Mouse (Mus musculus) macrophage (primary cell): ENCODE data around the gene Hadhb. TPM values are rescaled to one million over a fixed set of nuclear protein-coding genes. Genes with fewer than 3 reads are reported as not detected.
"Not testable (repeated sequence)": the region's sequence is repeated elsewhere in the genome, so short reads cannot be mapped to it uniquely, and the experiment has no call there.

Experiments used
- H3K27ac ChIP-seq: fragments of 350-480 bp; formaldehyde crosslinking; 2 replicates; pipeline ENCODE4 v1.9.0; 2021
- H3K36me3 ChIP-seq: fragments of 350-480 bp; formaldehyde crosslinking; 2 replicates; pipeline ENCODE4 v1.9.0; 2021; ENCODE audit errors: inconsistent target
- H3K4me3 ChIP-seq: fragments of 350-480 bp; formaldehyde crosslinking; 2 replicates; pipeline ENCODE4 v1.9.0; 2021; ENCODE audit errors: inconsistent target
- H3K79me2 ChIP-seq: fragments of 350-480 bp; formaldehyde crosslinking; 2 replicates; pipeline ENCODE4 v1.9.0; 2021; ENCODE audit errors: inconsistent target
- WGBS: methylation state at CpG from one replicate; pipeline ENCODE4 v1.1.7; 2026; ENCODE audit warnings: inconsistent platforms; ENCODE audit not compliant: missing documents; 5-methylcytosine and 5-hydroxymethylcytosine counted together
- polyA plus RNA-seq: library from polyadenylated mRNA; stranded (reverse); fragments of 250-400 nt; gene quantifications from 3 replicates; pipeline ENCODE4 v1.2.4, GENCODE M21; 2018; ENCODE audit warnings: inconsistent platforms

The Hadhb gene
- polyA plus RNA-seq, 1 experiment from 2014 or later, result 113 TPM

DNA sequence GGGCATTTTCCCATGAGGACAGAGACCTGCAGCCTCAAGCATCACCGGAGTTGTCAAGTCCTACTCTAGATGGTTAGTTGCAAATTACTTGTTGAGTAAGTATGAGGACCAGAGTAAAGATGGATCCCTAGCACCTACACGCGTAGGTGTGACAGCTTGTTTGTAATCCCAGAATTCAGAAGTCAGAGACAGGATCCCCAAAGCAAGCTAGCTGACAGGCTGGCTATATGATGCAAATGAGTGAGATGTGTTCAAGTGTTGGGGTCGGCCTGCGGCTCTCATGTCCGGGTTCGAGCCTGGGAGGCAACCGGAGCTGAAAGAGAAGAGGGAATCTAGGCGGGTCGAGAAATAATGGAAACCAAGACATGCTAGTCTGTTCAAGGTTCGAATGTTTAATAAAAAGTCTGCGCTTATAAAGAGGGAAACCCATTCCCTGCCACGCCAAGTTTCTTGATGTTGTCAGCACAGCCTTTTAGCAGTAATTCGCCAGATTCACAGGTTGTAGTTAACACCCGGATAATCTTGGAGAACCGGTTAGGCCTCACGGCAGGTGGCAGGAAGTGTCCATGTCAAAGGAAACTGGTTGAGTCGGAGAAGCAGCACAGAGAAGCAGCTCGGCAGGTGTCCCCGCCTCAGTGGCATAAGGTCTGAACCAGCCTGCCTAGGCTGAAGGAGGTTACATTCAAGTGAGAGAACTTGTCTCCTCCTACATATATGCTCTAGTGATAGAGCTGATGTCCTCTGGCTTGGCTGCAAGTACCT lies 18.1 kb downstream of the Hadhb start:
- peak overlapping the region; percentile 57 for H3K27ac ChIP-seq
- no peak overlapping the region for H3K4me3 ChIP-seq
- H3K79me2 ChIP-seq, result no peaks in the 10 kb centered on the region
- WGBS, result 95% methylated on average over 16 of the region's 20 CpGs
- H3K36me3 ChIP-seq, result peaks cover 45% of the 10 kb centered on the region

DNA sequence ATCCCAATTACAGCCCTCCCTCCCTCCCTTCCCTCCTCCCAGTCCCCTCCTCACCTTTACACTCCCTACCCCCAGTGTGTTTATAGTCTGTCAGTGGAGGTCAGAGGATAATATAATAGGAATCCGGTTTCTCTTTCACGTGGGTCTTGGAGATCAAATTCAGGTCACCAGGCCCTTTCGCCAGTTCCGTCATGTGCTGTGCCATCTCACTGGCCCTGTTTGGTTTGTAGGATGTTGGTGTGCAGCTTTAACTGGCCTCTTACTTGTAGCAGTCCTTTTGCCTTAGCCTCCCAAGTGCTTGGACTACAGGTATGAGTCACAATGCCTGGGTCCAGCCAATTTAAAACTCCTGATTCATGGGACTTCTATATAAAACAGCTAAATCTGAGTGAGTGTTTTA lies 20.8 kb downstream of the Hadhb start:
- Histone ChIP-seq H3K36me3 (peaks cover 54% of the 10 kb centered on the region), H3K27ac (no peak overlapping the region), H3K79me2 (no peaks in the 10 kb centered on the region), H3K4me3 (no peak overlapping the region)
- WGBS, result 92% methylated on average over 4 of the region's 4 CpGs

DNA sequence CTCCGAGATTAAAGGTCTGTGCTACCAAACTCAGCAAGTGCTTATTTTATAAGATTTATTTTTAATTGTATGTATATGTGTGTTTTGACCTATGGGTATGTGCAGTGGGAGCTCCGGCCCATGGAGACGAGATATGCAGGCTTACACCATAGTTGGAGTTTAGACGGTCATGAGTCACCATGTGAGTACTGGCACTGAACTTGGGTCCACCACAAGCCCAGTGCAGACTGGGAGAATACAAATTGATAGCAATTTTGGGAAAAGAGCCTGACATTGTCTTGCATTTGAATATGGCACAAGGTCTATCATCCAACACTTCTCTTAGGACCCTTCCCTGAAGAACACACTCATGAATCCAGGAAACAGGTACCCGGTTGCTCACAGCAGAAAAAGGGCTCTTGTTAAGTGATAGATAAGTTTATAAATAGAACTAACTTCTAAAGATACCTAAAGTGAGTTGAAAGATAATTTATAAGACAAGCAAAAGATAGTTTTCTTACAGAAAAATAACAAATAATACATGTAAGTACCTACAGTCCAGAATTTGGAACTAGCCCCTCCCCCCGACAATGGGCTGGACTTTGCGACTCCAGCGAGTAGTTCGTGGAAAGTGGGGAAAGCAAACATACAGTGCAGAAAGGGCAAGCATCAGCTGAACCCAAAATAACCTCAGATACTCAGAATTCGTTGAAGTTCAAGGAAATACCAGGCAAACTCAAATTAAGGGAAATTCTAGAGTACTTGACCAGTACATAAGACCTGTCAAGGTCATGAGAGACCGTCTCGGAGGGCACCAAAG lies 32.8 kb downstream of the Hadhb start:
- peaks cover 34% of the 10 kb centered on the region for H3K36me3 ChIP-seq
- no peak overlapping the region for H3K27ac ChIP-seq
- WGBS, result 95% methylated on average over 12 of the region's 12 CpGs
- no peaks in the 10 kb centered on the region for H3K79me2 ChIP-seq
- H3K4me3 ChIP-seq, result no peak overlapping the region

DNA sequence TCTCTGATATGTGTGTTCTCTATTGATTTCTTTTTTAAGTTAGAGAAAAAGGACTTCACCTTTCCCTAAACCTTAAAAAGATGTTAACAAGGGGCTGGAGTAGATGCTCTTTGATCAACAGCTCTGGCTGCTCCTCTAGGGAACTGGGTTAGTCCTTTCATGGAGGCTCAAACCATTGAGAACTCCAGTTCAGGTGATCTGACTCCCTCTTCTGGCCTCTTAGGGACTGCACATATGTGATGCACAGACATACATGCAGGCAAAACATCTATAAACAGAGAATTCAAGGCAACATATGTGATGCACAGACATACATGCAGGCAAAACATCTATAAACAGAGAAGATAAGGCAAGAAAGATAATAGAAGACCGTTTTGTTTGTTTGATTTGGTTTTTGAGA lies 37.4 kb downstream of the Hadhb start:
- Histone ChIP-seq H3K27ac (no peak overlapping the region), H3K79me2 (no peaks in the 10 kb centered on the region), H3K4me3 (no peak overlapping the region), H3K36me3 (no peaks in the 10 kb centered on the region)
- 100% methylated on average over 1 of the region's 1 CpGs for WGBS

DNA sequence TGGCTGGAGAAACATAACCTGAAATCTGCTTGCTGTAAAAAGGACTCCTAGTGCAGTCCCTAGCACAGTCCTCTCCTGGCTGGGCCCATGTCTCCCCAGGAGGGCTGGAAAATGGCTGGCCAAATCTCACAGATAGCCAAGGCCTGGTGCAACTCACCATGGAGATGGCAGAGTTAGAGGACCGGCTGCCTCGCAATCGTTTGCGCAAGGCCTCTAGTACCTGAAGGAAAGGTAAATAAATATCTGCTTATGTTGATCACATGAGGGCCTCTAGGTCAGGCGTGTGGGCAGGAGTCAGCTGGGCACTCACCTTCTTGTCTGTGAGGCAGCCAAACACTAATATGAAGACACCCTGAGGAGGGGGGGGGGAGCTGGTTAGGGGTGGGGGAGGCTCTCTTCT lies 40.3 kb downstream of the Hadhb start:
- H3K4me3 ChIP-seq, result no peak overlapping the region
- H3K36me3 ChIP-seq, result no peaks in the 10 kb centered on the region
- WGBS, result 96% methylated on average over 5 of the region's 5 CpGs
- H3K27ac ChIP-seq, result no peak overlapping the region
- no peaks in the 10 kb centered on the region for H3K79me2 ChIP-seq

DNA sequence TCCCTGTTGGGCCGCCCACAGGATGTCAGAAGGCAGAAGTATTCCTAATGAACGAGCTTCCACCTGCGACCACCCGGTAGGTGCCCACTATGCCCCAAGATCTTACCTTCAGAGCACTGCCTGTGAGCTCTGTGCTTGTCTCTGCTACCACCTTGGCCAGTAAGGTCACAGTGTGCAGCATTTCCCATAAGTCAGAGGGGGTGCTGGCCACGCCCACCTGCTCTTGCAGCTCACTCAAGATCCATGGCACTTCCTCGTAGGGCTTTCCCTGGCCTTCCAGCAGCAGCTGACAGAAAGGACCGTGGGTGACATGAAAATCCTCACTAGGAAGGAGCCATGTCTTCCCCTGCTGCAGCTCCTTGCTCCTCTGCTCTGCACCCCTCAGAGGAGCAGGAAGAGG lies 43.2 kb downstream of the Hadhb start:
- H3K27ac ChIP-seq, result no peak overlapping the region

DNA sequence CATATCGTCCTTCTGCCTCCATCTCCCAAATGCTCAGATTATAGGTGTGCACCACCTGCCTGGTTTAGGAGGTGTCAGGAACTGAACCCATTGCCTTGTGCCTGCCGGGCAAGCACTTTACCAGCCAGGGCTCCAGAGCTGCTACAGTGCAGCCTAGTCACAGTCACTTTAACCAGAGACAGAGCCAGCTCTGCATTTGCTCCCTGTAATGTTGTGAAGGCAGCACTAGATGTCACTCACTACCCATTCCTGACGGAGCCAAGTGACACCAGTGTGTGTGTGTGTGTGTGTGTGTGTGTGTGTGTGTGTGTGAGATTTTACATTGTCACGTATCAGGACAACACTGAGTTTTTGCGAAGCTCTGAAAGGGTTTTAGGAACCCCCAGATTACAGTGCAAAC lies 46.5 kb downstream of the Hadhb start:
- Histone ChIP-seq H3K4me3 (no peak overlapping the region), H3K79me2 (no peaks in the 10 kb centered on the region), H3K27ac (no peak overlapping the region), H3K36me3 (no peaks in the 10 kb centered on the region)
- 55% methylated on average over 4 of the region's 5 CpGs for WGBS

More for the DNA sequence above, 43.2 kb downstream of the Hadhb start:
- no peak overlapping the region for H3K4me3 ChIP-seq
- H3K36me3 ChIP-seq, result no peaks in the 10 kb centered on the region
- 25% methylated on average over 7 of the region's 7 CpGs for WGBS
- H3K79me2 ChIP-seq, result no peaks in the 10 kb centered on the region

DNA sequence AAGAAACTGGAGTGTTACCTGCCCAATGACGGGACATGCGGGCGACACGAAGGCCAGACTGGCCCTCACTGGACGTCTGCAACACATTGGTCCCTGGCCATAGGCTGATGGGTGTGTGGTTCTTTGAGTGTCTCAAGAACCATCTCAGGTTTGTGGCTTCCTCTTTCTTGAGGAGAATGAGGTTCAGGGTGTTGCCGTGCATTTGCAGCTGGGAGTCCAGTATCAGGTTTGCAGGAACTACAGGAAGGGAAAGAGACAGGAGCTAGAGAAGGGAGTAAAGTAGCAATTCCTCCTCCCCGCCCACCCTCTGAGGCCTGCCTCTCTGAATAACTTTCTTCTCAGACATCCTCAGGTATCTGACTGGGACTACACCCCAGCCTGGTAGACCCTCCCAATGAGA lies 47.2 kb downstream of the Hadhb start:
- H3K27ac ChIP-seq, result no peak overlapping the region
- WGBS, result 72% methylated on average over 7 of the region's 7 CpGs
- no peak overlapping the region for H3K4me3 ChIP-seq
- no peaks in the 10 kb centered on the region for H3K79me2 ChIP-seq
- H3K36me3 ChIP-seq, result no peaks in the 10 kb centered on the region

DNA sequence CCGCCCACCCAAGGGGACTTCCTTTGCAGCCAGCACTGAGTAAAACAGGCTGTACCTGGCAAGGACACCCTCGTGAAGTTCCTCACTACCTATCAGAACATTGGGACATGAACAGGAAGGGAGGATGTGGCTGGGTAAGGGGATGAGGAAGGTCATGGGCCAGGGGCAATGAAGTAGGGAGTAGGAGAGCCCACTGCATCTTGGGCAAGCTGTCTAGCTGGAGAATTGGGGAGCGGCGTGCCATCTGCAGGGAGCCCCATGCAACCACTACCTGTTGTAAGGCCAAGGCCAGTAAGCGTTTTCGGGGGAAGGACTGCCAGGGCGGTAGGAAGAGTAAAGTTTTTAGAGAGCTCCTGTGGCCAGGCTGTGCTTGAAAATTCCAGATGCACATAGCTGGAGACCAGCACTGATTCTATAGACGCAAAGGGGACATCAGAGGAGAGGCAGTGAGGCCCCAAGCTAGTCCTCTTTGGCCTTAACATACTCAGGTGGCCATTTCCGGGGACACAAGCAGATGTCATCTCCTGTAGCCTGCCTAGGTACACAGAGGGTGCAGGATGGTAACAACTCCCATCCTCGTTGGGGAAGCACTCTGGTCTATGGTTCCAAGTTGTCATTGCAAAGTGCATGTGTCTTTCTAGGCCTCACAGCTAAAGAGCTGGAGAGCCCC lies 48.3 kb downstream of the Hadhb start:
- no peak overlapping the region for H3K4me3 ChIP-seq
- no peak overlapping the region for H3K27ac ChIP-seq
- no peaks in the 10 kb centered on the region for H3K36me3 ChIP-seq
- no peaks in the 10 kb centered on the region for H3K79me2 ChIP-seq
- WGBS, result 83% methylated on average over 10 of the region's 10 CpGs

DNA sequence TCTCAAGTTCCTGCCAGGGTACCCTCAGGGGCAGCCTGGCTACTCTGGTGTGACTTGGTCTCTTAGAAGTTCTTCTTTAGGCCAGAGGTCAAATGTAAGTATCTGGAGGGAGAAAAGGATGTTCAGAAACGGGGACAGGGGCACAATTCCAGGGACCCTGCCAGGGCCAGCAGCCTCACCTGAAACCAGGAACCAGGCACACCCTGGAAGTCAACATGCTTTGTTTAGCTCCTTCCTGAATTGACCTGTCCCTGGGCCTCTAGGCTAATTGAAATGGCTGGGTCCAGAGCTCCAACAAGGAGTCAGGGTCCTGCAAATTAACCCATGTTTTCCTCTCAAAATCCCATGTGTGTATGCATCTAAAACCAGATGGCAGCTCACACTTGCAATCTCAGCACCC lies 49.4 kb downstream of the Hadhb start:
- H3K36me3 ChIP-seq, result no peaks in the 10 kb centered on the region
- H3K79me2 ChIP-seq, result no peaks in the 10 kb centered on the region
- WGBS, result 75% methylated on average over 1 of the region's 1 CpGs
- no peak overlapping the region for H3K4me3 ChIP-seq
- H3K27ac ChIP-seq, result no peak overlapping the region

DNA sequence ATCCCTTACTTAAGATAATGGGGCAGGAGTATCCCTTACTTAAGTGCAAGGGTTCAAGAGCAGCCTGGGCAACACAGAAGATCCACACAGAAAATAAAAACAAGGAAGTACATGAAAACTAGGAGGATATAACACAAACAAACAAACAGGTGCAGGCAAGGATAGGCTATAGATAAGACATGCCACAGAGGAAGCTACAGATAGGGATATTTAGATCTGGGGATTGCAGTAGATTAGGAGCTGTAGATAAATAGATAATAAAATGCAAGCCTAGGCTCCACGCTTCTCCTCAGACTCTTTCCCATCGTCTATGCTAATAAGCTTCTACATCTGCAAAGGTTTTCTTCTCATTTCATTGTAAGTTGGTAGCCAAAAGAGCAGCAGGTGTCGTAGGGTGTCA lies 50.0 kb downstream of the Hadhb start:
- Histone ChIP-seq H3K4me3 (no peak overlapping the region), H3K79me2 (no peaks in the 10 kb centered on the region), H3K27ac (no peak overlapping the region), H3K36me3 (no peaks in the 10 kb centered on the region)
- WGBS, result 96% methylated on average over 3 of the region's 3 CpGs

DNA sequence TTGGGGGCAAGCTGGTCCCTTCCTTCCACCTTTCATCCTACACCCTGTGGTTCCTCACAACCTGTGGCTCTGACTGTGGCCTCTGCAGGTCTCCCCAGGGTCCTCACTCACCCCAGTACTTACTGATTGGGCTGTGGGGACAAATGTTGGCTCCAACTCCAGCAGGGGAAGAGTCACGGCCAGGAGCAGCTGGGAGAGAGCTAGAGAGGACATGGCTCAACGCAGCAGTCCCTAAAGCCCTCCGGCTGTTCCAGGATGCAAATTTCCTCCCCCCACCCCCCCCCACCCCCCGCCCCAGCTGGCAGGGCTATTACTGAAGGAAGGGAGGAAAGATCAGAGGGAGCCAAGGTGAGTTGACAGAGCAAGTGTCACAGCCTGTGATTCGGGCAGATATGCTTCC lies 50.4 kb downstream of the Hadhb start, which contains the start of gene Adgrf3:
Gene Adgrf3 (minus strand): TSS at position 230 of the 400 bp plus-strand sequence.
- Histone ChIP-seq H3K4me3 (no peak within 1 kb of the TSS), H3K79me2 (no peaks in the 10 kb centered on the region), H3K27ac (no peak within 1 kb of the TSS), H3K36me3 (no peaks in the 10 kb centered on the region)
- WGBS, result 91% methylated on average over 3 of the region's 5 CpGs

DNA sequence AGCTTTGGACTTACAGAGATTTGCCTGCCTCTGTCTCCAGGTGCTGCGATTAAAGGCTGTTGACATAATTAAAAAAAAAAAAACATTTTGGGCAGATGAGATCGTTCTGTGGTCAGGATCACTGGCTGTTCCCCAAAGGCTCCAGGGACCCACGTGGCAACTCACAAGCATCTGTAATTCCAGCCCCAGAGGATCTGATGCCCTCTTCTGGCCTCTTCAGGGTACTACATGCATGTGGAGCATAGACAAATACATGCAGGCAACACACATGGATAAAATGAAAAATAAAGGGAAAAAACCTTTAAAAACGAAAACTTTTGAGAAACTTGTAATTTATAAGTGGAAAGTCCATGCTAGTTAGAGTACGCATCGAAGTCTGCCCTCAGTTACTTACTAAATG lies 52.2 kb downstream of the Hadhb start:
- WGBS, result 53% methylated on average over 6 of the region's 6 CpGs
- no peak overlapping the region for H3K27ac ChIP-seq
- H3K79me2 ChIP-seq, result no peaks in the 10 kb centered on the region
- no peak overlapping the region for H3K4me3 ChIP-seq
- H3K36me3 ChIP-seq, result no peaks in the 10 kb centered on the region

DNA sequence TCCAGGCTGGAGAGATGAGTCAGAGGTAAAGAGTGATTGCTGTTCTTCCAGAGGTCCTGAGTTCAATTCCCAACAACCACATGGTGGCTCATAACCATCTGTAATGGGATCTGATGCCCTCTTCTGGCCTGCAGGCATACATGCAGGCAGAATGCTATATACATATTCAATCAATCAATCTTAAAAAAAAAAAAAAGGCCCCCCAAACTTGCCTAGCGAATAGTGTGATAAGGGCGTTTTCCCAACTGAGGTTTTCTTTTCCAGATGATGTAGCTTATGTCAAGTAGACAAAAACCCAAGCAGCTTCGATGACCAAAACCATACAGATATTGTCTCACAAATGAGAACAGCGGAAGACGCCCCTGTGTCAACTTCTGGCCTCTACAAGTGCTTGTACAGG lies 55.7 kb downstream of the Hadhb start:
- WGBS, result 98% methylated on average over 5 of the region's 5 CpGs

DNA sequence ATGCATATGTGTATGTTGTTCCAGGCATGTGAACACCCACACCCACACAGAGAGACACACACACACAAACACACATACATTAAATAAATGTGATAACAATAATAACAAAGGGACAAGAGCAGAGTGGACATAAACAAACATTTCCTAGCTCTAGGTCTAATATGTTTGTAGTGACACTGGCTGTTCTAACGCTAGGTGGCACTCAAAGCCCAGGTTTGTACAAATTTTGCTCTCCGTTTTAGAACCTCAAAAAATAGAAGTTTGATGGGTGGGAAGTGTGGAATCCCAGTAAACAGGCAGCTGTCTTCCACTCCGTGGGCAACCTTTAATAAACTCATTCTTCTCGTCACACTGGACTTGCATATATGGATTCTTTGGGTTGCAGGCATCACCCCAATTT lies 59.8 kb downstream of the Hadhb start:
- WGBS, result 7% methylated on average over 4 of the region's 4 CpGs
- H3K4me3 ChIP-seq, result no peak overlapping the region
- no peaks in the 10 kb centered on the region for H3K36me3 ChIP-seq
- no peak overlapping the region for H3K27ac ChIP-seq
- H3K79me2 ChIP-seq, result no peaks in the 10 kb centered on the region

More for the DNA sequence above, 55.7 kb downstream of the Hadhb start:
- not testable (repeated sequence) for H3K4me3 ChIP-seq, H3K36me3 ChIP-seq, H3K27ac ChIP-seq, H3K79me2 ChIP-seq
